Mouse (Mus musculus): ENCODE measurements at regions not wholly inside any gene's neighbourhood (a gene's known extent, or its start where the extent isn't known, plus 50 kb on each side); places are given as distances from the start of the nearest gene placed in this dataset.

GRCm38 (mm10) chr2:45554707-45555106, 437.5 kb upstream of the Zeb2 start:
- TF ChIP-seq HCFC1 (IDR thresholded peaks at IDR 0.05; ENCODE audit: borderline replicate concordance, insufficient read depth, low read length) (no peak), CHD2 (IDR thresholded peaks at IDR 0.05; ENCODE audit: low read depth, low read length) (no peak), MAFK (IDR thresholded peaks at IDR 0.05; ENCODE audit: insufficient read depth, low read depth, low read length) (no peak), ZC3H11A (IDR thresholded peaks at IDR 0.05; ENCODE audit: borderline replicate concordance, low read depth, low read length) (no peak)

Data from ES-E14 (cell line).